Mouse (Mus musculus) hindbrain, embryonic 16.5 days (tissue): ENCODE data around the gene Sla2. TPM values are rescaled to one million over a fixed set of nuclear protein-coding genes. Genes with fewer than 3 reads are reported as not detected.
"Not testable (repeated sequence)": the region's sequence is repeated elsewhere in the genome, so short reads cannot be mapped to it uniquely, and the experiment has no call there.

Source experiments
- ATAC-seq: fragments of 200-750 bp; cut with Nextera tagmentation; 2 replicates; pipeline ENCODE4 v1.8.0; 2017; ENCODE audit warnings: moderate TSS enrichment, moderate library complexity
- H3K27ac ChIP-seq: fragments of 300-500 bp; sonication (generic); 2 replicates; pipeline ENCODE4 v1.5.1; 2014; ENCODE audit warnings: low read depth, mild to moderate bottlenecking, control low read depth, low read length, moderate library complexity
- H3K27me3 ChIP-seq: fragments of 300-500 bp; sonication (generic); replicated peaks from 2 replicates; pipeline ENCODE4 v1.6.1; 2014; ENCODE audit warnings: low read length; ENCODE audit not compliant: control insufficient read depth, insufficient read depth
- H3K36me3 ChIP-seq: fragments of 300-500 bp; sonication (generic); 2 replicates; pipeline ENCODE4 v1.6.1; 2014; ENCODE audit warnings: mild to moderate bottlenecking, low read length, moderate library complexity, mixed read lengths; ENCODE audit not compliant: control insufficient read depth, insufficient read depth
- H3K4me1 ChIP-seq: fragments of 300-500 bp; sonication (generic); 2 replicates; pipeline ENCODE4 v1.6.1; 2014; ENCODE audit warnings: low read depth, low read length; ENCODE audit not compliant: control insufficient read depth, insufficient read depth
- H3K4me2 ChIP-seq: fragments of 300-500 bp; sonication (generic); 2 replicates; pipeline ENCODE4 v1.6.1; 2014; ENCODE audit warnings: mild to moderate bottlenecking, low read length, control low read depth, moderate library complexity
- H3K4me3 ChIP-seq: fragments of 300-500 bp; sonication (generic); 2 replicates; pipeline ENCODE4 v1.5.1; 2014; ENCODE audit warnings: mild to moderate bottlenecking, low read length, control low read depth, moderate library complexity
- H3K9ac ChIP-seq: fragments of 300-500 bp; sonication (generic); 2 replicates; pipeline ENCODE4 v1.6.1; 2014; ENCODE audit warnings: low read depth, mild to moderate bottlenecking, control low read depth, low read length, moderate library complexity
- H3K9me3 ChIP-seq: fragments of 300-500 bp; sonication (generic); 2 replicates; pipeline ENCODE4 v1.6.1; 2014; ENCODE audit warnings: mild to moderate bottlenecking, low read length, moderate library complexity; ENCODE audit not compliant: control insufficient read depth
- WGBS: fragments of 180-500 bp; shearing (Covaris S2); extraction: QIAGEN DNeasy Blood & Tissue Kit; methylation state at CpG from one replicate; pipeline ENCODE4 v1.1.7; 2014; 5-methylcytosine and 5-hydroxymethylcytosine counted together
- polyA plus RNA-seq: library from polyadenylated mRNA; unstranded; fragments of >200 nt; fragmentation: Nextera tagmentation; extraction: Ambion mirVana; gene quantifications from 2 replicates; pipeline ENCODE4 v1.2.1, GENCODE M21; 2015

The Sla2 gene
- polyA plus RNA-seq, 1 experiment from 2014 or later, result 0.21 TPM

GRCm38 (mm10) chr2:156862772-156863486 lies 24.1 kb downstream of the Sla2 start, which contains the start of gene Rab5if:
Rab5if (plus strand) TSS chr2:156863128.
- Histone ChIP-seq H3K27ac (peak within 1 kb of the TSS; percentile 95), H3K4me2 (peak within 1 kb of the TSS; percentile 96), H3K9me3 (no peaks in the 10 kb centered on the region), H3K36me3 (peaks cover 9% of the 10 kb centered on the region), H3K4me3 (peak within 1 kb of the TSS; percentile 85), H3K27me3 (no peaks in the 10 kb centered on the region), H3K4me1 (peaks cover 19% of the 10 kb centered on the region), H3K9ac (peak within 1 kb of the TSS; percentile 90)
- WGBS, result under 1% methylated on average over 89 of the region's 98 CpGs
- ATAC-seq, result peak; percentile 97

GRCm38 (mm10) chr2:156862041-156862717 lies 24.8 kb downstream of the Sla2 start:
- WGBS, result 0% methylated on average over 19 of the region's 19 CpGs
- Histone ChIP-seq H3K27ac (peak overlapping the region; percentile 95), H3K4me1 (peaks cover 19% of the 10 kb centered on the region), H3K9ac (peak overlapping the region; percentile 90), H3K4me2 (peak overlapping the region; percentile 96), H3K27me3 (no peaks in the 10 kb centered on the region), H3K36me3 (peaks cover 9% of the 10 kb centered on the region), H3K9me3 (no peaks in the 10 kb centered on the region), H3K4me3 (peak overlapping the region; percentile 85)
- ATAC-seq, result peak; percentile 24; the same call in 1 of the 2 replicates

GRCm38 (mm10) chr2:156858671-156859070 lies 28.3 kb downstream of the Sla2 start:
- Histone ChIP-seq H3K4me2 (no peak overlapping the region), H3K9ac (no peak overlapping the region), H3K4me3 (no peak overlapping the region), H3K36me3 (no peaks in the 10 kb centered on the region), H3K4me1 (peaks cover 12% of the 10 kb centered on the region), H3K9me3 (no peaks in the 10 kb centered on the region), H3K27ac (no peak overlapping the region), H3K27me3 (no peaks in the 10 kb centered on the region)
- no peak for ATAC-seq
- WGBS, result 84% methylated on average over 7 of the region's 7 CpGs

- Histone ChIP-seq H3K4me1 (peaks cover 11% of the 10 kb centered on the region), H3K27me3 (no peaks in the 10 kb centered on the region), H3K9me3 (no peaks in the 10 kb centered on the region), H3K4me3 (no peak within 1 kb of the TSS), H3K27ac (no peak within 1 kb of the TSS), H3K36me3 (no peaks in the 10 kb centered on the region), H3K9ac (no peak within 1 kb of the TSS), H3K4me2 (no peak within 1 kb of the TSS)
- 92% methylated on average over 2 of the region's 2 CpGs for WGBS
- ATAC-seq, result no peak
These were observed 29.2 kb downstream of the Sla2 start, which contains the start of gene 4930518I15Rik for GRCm38 (mm10) chr2:156857835-156858234. 4930518I15Rik (minus strand) TSS chr2:156857946.

GRCm38 (mm10) chr2:156857385-156857791 lies 29.6 kb downstream of the Sla2 start:
- H3K4me3 ChIP-seq, result no peak overlapping the region
- no peak overlapping the region for H3K4me2 ChIP-seq
- H3K9me3 ChIP-seq, result no peaks in the 10 kb centered on the region
- no peak for ATAC-seq
- H3K27me3 ChIP-seq, result no peaks in the 10 kb centered on the region
- peaks cover 11% of the 10 kb centered on the region for H3K4me1 ChIP-seq
- no peak overlapping the region for H3K27ac ChIP-seq
- H3K9ac ChIP-seq, result no peak overlapping the region
- H3K36me3 ChIP-seq, result no peaks in the 10 kb centered on the region
- WGBS, result 72% methylated on average over 3 of the region's 3 CpGs

- WGBS, result 95% methylated on average over 1 of the region's 1 CpGs
- ATAC-seq, result no peak
- H3K4me1 ChIP-seq, result peaks cover 3% of the 10 kb centered on the region
These were observed 30.7 kb downstream of the Sla2 start for GRCm38 (mm10) chr2:156856311-156856710.

GRCm38 (mm10) chr2:156853999-156854771 lies 32.8 kb downstream of the Sla2 start:
- not testable (repeated sequence) for H3K4me1 ChIP-seq, H3K27ac ChIP-seq, ATAC-seq, H3K9ac ChIP-seq, H3K4me2 ChIP-seq, H3K36me3 ChIP-seq, H3K9me3 ChIP-seq, H3K27me3 ChIP-seq, H3K4me3 ChIP-seq
- WGBS, result 43% methylated on average over 13 of the region's 13 CpGs

More at GRCm38 (mm10) chr2:156856311-156856710, 30.7 kb downstream of the Sla2 start:
- Histone ChIP-seq H3K27me3 (no peaks in the 10 kb centered on the region), H3K9ac (no peak overlapping the region), H3K36me3 (no peaks in the 10 kb centered on the region), H3K4me2 (no peak overlapping the region), H3K4me3 (no peak overlapping the region), H3K27ac (no peak overlapping the region), H3K9me3 (no peaks in the 10 kb centered on the region)

- H3K4me3 ChIP-seq, H3K4me2 ChIP-seq, H3K27ac ChIP-seq, H3K9ac ChIP-seq, H3K9me3 ChIP-seq, H3K4me1 ChIP-seq, H3K36me3 ChIP-seq, H3K27me3 ChIP-seq: not testable (repeated sequence)
- 49% methylated on average over 8 of the region's 13 CpGs for WGBS
- peak; percentile 38; the same call in 1 of the 2 replicates for ATAC-seq
These were observed 33.4 kb downstream of the Sla2 start for GRCm38 (mm10) chr2:156853584-156853983.

GRCm38 (mm10) chr2:156850505-156850904 lies 36.5 kb downstream of the Sla2 start:
- 91% methylated on average over 5 of the region's 5 CpGs for WGBS
- no peak overlapping the region for H3K4me2 ChIP-seq

More at GRCm38 (mm10) chr2:156850505-156850904, 36.5 kb downstream of the Sla2 start:
- H3K27ac ChIP-seq, result no peak overlapping the region
- no peaks in the 10 kb centered on the region for H3K9me3 ChIP-seq
- no peaks in the 10 kb centered on the region for H3K27me3 ChIP-seq
- H3K4me1 ChIP-seq, result peaks cover 3% of the 10 kb centered on the region
- H3K36me3 ChIP-seq, result 0 out of 2 replicates have a peak, but pooled peaks cover 2% of the 10 kb centered on the region
- no peak overlapping the region for H3K4me3 ChIP-seq
- no peak for ATAC-seq
- H3K9ac ChIP-seq, result no peak overlapping the region
